Mouse (Mus musculus) forebrain, postnatal 0 days (tissue): ENCODE measurements around the gene Enam. TPM values are rescaled to one million over a fixed set of nuclear protein-coding genes. Genes with fewer than 3 reads are reported as not detected.
"Not testable (repeated sequence)": the region's sequence is repeated elsewhere in the genome, so short reads cannot be mapped to it uniquely, and the experiment has no call there.

ENCODE experiments used
- ATAC-seq: fragments of 200-750 bp; cut with Nextera tagmentation; 2 replicates; pipeline ENCODE4 v1.8.0; 2017; ENCODE audit warnings: mild to moderate bottlenecking, moderate library complexity
- DNase-seq: peaks from one replicate; pipeline ENCODE4 v3.0.0-alpha.2; 2015
- H3K27ac ChIP-seq: fragments of 300-500 bp; sonication (generic); 2 replicates; pipeline ENCODE4 v1.5.1; 2014; ENCODE audit warnings: low read depth, mild to moderate bottlenecking, antibody characterized with exemption, low read length, moderate library complexity, mixed read lengths
- H3K27me3 ChIP-seq: fragments of 300-500 bp; sonication (generic); 2 replicates; pipeline ENCODE4 v1.6.1; 2014; ENCODE audit warnings: mild to moderate bottlenecking, low read length, mixed read lengths; ENCODE audit not compliant: insufficient read depth
- H3K36me3 ChIP-seq: fragments of 300-500 bp; sonication (generic); 2 replicates; pipeline ENCODE4 v1.6.1; 2014; ENCODE audit warnings: mild to moderate bottlenecking, moderate library complexity; ENCODE audit not compliant: insufficient read depth
- H3K4me1 ChIP-seq: fragments of 300-500 bp; sonication (generic); 2 replicates; pipeline ENCODE4 v1.6.1; 2014; ENCODE audit warnings: antibody characterized with exemption; ENCODE audit not compliant: insufficient read depth
- H3K4me2 ChIP-seq: fragments of 300-500 bp; sonication (generic); 2 replicates; pipeline ENCODE4 v1.6.1; 2014; ENCODE audit warnings: low read depth, mild to moderate bottlenecking, moderate library complexity
- H3K4me3 ChIP-seq: fragments of 300-500 bp; sonication (generic); 2 replicates; pipeline ENCODE4 v1.5.1; 2014; ENCODE audit warnings: low read depth, low read length, mixed read lengths
- H3K9ac ChIP-seq: fragments of 300-500 bp; sonication (generic); 2 replicates; pipeline ENCODE4 v1.6.1; 2014; ENCODE audit warnings: mild to moderate bottlenecking
- H3K9me3 ChIP-seq: fragments of 300-500 bp; sonication (generic); 2 replicates; pipeline ENCODE4 v1.6.1; 2016; ENCODE audit warnings: low read length
- CTCF ChIP-seq: sonication (generic); IDR thresholded peaks from 2 replicates; pipeline ENCODE4 v1.5.1; 2016; ENCODE audit warnings: antibody characterized with exemption, control low read depth, low read depth
- WGBS: fragments of 180-500 bp; shearing (Covaris S2); extraction: QIAGEN DNeasy Blood & Tissue Kit; methylation state at CpG from one replicate; pipeline ENCODE4 v1.1.7; 2014; 5-methylcytosine and 5-hydroxymethylcytosine counted together
- polyA plus RNA-seq: library from polyadenylated mRNA; unstranded; fragments of >200 nt; fragmentation: Nextera tagmentation; extraction: Ambion mirVana; gene quantifications from 2 replicates; pipeline ENCODE4 v1.2.1, GENCODE M21; 2015
- total RNA-seq: library from RNA; depleted of rRNA; stranded (reverse); fragments of >200 nt; gene quantifications from 2 replicates; pipeline ENCODE4 v1.2.3, GENCODE M21; 2014; rRNA removed

Enam gene
- total and polyA plus RNA-seq, 2 experiments from 2014 or later = not detected

- Histone ChIP-seq H3K4me1 (no peaks in the 10 kb centered on the region), H3K36me3 (no peaks in the 10 kb centered on the region), H3K4me3 (no peak overlapping the region), H3K9ac (no peak overlapping the region), H3K27ac (no peak overlapping the region), H3K27me3 (no peaks in the 10 kb centered on the region), H3K4me2 (no peak overlapping the region), H3K9me3 (no peaks in the 10 kb centered on the region)
- 59% methylated on average over 5 of the region's 5 CpGs for WGBS
- ATAC-seq = peak; percentile 77
- DNase-seq = peak; percentile 45
- TF ChIP-seq CTCF = peak; percentile 67
Measured at GRCm38 (mm10) chr5:88542651-88543282, 55.0 kb downstream of the Enam start.

GRCm38 (mm10) chr5:88544411-88544810, 56.6 kb downstream of the Enam start:
- H3K9me3 ChIP-seq, H3K36me3 ChIP-seq, H3K4me3 ChIP-seq, ATAC-seq, H3K4me1 ChIP-seq, H3K4me2 ChIP-seq, H3K27ac ChIP-seq, H3K27me3 ChIP-seq, H3K9ac ChIP-seq, DNase-seq: not testable (repeated sequence)
- 89% methylated on average over 1 of the region's 1 CpGs for WGBS

GRCm38 (mm10) chr5:88545536-88545935, 57.8 kb downstream of the Enam start:
- no peak for ATAC-seq
- no peaks in the 10 kb centered on the region for H3K36me3 ChIP-seq
- DNase-seq = no peak
- H3K4me3 ChIP-seq = no peak overlapping the region
- no peak overlapping the region for H3K27ac ChIP-seq
- no peak overlapping the region for H3K4me2 ChIP-seq
- H3K9ac ChIP-seq = no peak overlapping the region
- TF ChIP-seq CTCF = no peak
- no peaks in the 10 kb centered on the region for H3K27me3 ChIP-seq
- WGBS = 84% methylated on average over 7 of the region's 7 CpGs
- H3K9me3 ChIP-seq = no peaks in the 10 kb centered on the region
- no peaks in the 10 kb centered on the region for H3K4me1 ChIP-seq

- Histone ChIP-seq H3K4me3 (peak overlapping the region; percentile 80), H3K27me3 (no peaks in the 10 kb centered on the region), H3K4me2 (peak overlapping the region; percentile 52), H3K4me1 (peaks cover 21% of the 10 kb centered on the region), H3K9me3 (no peaks in the 10 kb centered on the region), H3K9ac (peak overlapping the region; percentile 52), H3K27ac (peak overlapping the region; percentile 66), H3K36me3 (0 out of 2 replicates have a peak, but pooled peaks cover 3% of the 10 kb centered on the region)
- 7% methylated on average over 29 of the region's 29 CpGs for WGBS
- ATAC-seq (peak; percentile 69), DNase-seq (no peak)
- no peak for TF ChIP-seq CTCF
Measured at GRCm38 (mm10) chr5:88553271-88554085, 65.7 kb downstream of the Enam start.

GRCm38 (mm10) chr5:88554086-88554886, 66.5 kb downstream of the Enam start, which contains the start of gene Utp3:
TSS of gene Utp3 (plus strand) at chr5:88554462.
- Histone ChIP-seq H3K27me3 (no peaks in the 10 kb centered on the region), H3K27ac (peak within 1 kb of the TSS; percentile 88), H3K36me3 (0 out of 2 replicates have a peak, but pooled peaks cover 3% of the 10 kb centered on the region), H3K4me3 (peak within 1 kb of the TSS; percentile 80), H3K4me2 (peak within 1 kb of the TSS; percentile 84), H3K9ac (peak within 1 kb of the TSS; percentile 81), H3K4me1 (peaks cover 21% of the 10 kb centered on the region), H3K9me3 (no peaks in the 10 kb centered on the region)
- peak; percentile 100 for DNase-seq
- ATAC-seq = peak; percentile 96
- 1% methylated on average over 76 of the region's 76 CpGs for WGBS
- peak; percentile 90 for TF ChIP-seq CTCF

Other genes starting within 250 kb of the Enam start
- not detected in 2 replicates for gene Gm7714, start 219.1 kb upstream of the Enam start, total RNA-seq
- gene Gm7714, start 219.1 kb upstream of the Enam start, polyA plus RNA-seq = not detected in 2 replicates
- not detected in 2 replicates for gene Prol1, start 170.7 kb upstream of the Enam start, total RNA-seq
- gene Prol1, start 170.7 kb upstream of the Enam start, polyA plus RNA-seq = not detected in 2 replicates
- gene Amtn, start 111.9 kb upstream of the Enam start, total RNA-seq = not detected in 2 replicates
- not detected in 2 replicates for gene Amtn, start 111.9 kb upstream of the Enam start, polyA plus RNA-seq
- gene Ambn, start 32.0 kb upstream of the Enam start, total RNA-seq = not detected in 2 replicates
- gene Ambn, start 32.0 kb upstream of the Enam start, polyA plus RNA-seq = not detected in 2 replicates
- 0.14 and 0.23 TPM in 2 replicates for gene Jchain, start 39.9 kb downstream of the Enam start, total RNA-seq
- gene Jchain, start 39.9 kb downstream of the Enam start, polyA plus RNA-seq = 0.28 and 0.33 TPM in 2 replicates
- 25.9 and 29.6 TPM in 2 replicates for gene Utp3, start 66.5 kb downstream of the Enam start, total RNA-seq
- 44.6 and 53.9 TPM in 2 replicates for gene Utp3, start 66.5 kb downstream of the Enam start, polyA plus RNA-seq
- 291 and 319 TPM in 2 replicates for gene Rufy3, start 77.1 kb downstream of the Enam start, total RNA-seq
- gene Rufy3, start 77.1 kb downstream of the Enam start, polyA plus RNA-seq = 133 and 214 TPM in 2 replicates
- 51.9 and 68.0 TPM in 2 replicates for gene Grsf1, start 188.2 kb downstream of the Enam start, total RNA-seq
- gene Grsf1, start 188.2 kb downstream of the Enam start, polyA plus RNA-seq = 50.2 and 58.1 TPM in 2 replicates
- 12.3 and 14.9 TPM in 2 replicates for gene Mob1b, start 232.9 kb downstream of the Enam start, total RNA-seq
- gene Mob1b, start 232.9 kb downstream of the Enam start, polyA plus RNA-seq = 4.4 and 7.8 TPM in 2 replicates